Mouse (Mus musculus) T-helper 1 cell (primary cell): ENCODE data around the gene Rbm38.

Experiments
- in situ Hi-C: fragments of 300-600 bp; cut with MboI, MseI; formaldehyde crosslinking; loops from one replicate; pipeline ENCODE4 v1.15.1; 2025; ENCODE audit warnings: high pct_unique_total_duplicates

The Rbm38 gene

GRCm38 (mm10) chr2:173056882-173057315 lies 36.6 kb downstream of the Rbm38 start:
- in situ Hi-C loops: no loop called here

DNA sequence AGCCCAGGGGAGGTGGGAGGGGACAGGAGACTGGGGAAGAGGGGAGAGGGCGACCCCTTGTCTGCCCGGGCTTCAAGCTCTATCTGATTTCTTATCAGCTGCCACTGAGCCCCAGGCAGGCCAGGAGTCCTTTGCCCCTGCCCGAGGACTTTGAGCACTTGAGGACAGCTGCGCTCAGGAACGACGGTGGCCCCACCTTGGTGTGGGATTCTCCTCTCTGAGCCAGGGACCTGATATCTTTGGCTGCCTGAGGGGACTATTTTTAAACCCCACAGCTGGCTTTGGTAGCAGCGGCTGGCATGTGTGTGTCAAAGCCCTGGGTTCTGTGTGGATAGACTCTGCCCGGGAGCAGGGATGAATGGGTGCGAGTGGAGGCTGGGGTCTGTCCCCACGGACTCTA lies 37.3 kb downstream of the Rbm38 start:
- in situ Hi-C loops: no loop called here

DNA sequence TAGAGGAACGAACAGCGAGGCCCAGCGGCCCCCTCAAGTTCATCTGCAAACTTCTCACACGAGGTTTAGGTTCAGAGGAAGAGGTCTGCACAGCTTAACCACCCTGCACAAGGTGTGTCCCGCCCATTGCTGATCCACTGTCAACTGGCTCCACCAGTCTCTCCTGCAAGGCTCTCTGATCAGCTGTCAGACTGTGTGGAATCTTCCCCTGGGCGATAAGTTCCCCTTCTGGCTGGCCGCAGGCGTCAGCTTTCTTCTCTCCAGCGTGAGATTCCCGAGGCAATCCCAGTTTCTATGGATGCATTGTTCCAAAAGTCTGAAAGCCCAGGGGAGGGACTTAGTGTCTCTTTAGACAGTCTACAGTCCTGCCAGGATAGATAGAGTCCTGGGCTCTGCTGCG lies 38.0 kb downstream of the Rbm38 start:
- in situ Hi-C loops: no loop called here

- in situ Hi-C loops: no loop called here
These were observed 40.2 kb downstream of the Rbm38 start for GRCm38 (mm10) chr2:173060450-173060849.

GRCm38 (mm10) chr2:173061443-173062351 lies 41.4 kb downstream of the Rbm38 start:
- in situ Hi-C loops: no loop called here

DNA sequence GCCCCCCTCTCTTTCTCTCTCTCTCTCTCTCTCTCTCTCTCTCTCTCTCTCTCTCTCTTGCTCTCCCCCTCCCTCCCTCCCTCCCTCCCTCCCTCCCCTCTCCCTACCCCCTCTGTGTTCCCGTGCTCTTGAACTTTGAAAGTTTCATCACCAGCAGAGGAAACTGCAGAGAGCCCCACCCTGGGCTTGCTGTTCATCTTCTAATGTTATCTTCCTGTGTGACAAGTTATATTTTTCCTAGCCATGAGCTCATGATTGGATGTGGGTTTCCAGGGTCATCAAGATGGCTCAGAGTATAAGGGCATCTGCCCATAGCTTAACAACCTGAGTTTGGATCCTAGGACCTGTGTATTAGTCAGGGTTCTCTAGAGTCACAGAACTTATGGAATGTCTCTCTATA lies 42.9 kb downstream of the Rbm38 start:
- in situ Hi-C loops: no loop called here

GRCm38 (mm10) chr2:173064864-173065263 lies 44.6 kb downstream of the Rbm38 start:
- in situ Hi-C loops: no loop called here

GRCm38 (mm10) chr2:173072948-173073347 lies 52.6 kb downstream of the Rbm38 start:
- in situ Hi-C loops: no loop called here

DNA sequence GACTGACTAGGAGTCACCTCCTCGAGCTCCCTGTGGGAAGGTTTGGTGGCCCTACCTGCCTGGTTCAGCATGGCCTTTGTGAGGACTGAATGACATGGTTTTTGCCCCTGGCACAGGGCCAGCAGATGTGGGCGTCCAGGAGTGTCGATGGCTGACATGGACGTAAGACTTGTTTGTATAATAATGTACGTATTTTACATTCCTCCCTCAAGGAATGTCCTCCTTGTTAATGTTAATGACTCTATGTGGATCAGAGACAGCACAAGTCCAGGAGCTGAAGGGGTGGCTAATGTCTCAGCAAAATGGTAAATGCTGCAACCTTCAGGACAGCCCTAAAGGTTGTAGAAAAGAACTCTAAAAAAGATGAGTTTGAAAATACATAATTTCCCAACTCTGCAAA lies 53.4 kb downstream of the Rbm38 start:
- in situ Hi-C loops: no loop called here

DNA sequence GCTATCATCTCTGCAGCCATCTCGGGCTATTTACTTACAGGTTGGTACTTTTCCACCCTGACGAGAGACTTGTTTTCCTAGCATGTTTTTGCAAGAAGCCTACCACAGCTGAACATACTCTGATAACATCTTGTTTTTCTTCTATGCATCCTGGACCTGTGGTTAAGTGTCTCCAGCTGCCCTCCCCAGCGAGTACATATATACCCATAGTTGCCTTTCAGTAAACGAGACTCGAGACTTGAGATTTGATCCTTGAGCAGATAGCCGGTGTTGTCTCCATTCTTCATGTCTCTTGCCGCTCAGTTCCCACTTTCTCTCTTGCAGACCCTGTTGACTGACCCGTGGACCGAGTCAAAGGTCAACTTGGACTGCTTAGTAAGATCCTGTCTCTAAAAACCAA lies 56.6 kb downstream of the Rbm38 start:
- in situ Hi-C loops: no loop called here

GRCm38 (mm10) chr2:173079766-173080549 lies 59.7 kb downstream of the Rbm38 start:
- in situ Hi-C loops: loop anchor here (5.0 kb wide), 2 partner anchors 78 to 238 kb away; partner anchors contain the start of gene Rae1

GRCm38 (mm10) chr2:173080785-173081241 lies 60.5 kb downstream of the Rbm38 start:
- in situ Hi-C loops: loop anchor here (5.0 kb wide), 2 partner anchors 79 to 239 kb away; partner anchors contain the start of gene Rae1

DNA sequence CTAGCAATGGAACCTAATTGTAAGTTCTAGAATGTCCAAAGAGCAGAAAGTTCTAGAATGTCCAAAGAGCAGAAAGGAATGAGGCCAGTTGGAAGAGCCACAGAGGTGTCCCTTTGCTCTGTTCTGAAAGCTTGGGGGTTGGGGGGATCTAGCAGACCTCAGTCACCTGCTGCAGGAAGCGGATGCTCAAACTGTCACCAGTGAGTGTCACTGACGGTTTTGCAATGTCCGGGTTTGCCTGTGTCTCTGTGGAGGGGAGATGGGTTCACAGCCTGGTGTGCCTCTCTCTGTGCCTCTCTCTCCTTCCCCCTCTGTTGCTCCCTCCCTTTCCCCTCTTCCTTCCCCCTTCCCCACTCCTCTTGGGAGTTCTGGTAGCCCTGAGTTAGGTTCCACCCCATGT lies 62.4 kb downstream of the Rbm38 start:
- in situ Hi-C loops: loop anchor here (5.0 kb wide), 2 partner anchors 80 to 240 kb away; partner anchors contain the start of gene Rae1

DNA sequence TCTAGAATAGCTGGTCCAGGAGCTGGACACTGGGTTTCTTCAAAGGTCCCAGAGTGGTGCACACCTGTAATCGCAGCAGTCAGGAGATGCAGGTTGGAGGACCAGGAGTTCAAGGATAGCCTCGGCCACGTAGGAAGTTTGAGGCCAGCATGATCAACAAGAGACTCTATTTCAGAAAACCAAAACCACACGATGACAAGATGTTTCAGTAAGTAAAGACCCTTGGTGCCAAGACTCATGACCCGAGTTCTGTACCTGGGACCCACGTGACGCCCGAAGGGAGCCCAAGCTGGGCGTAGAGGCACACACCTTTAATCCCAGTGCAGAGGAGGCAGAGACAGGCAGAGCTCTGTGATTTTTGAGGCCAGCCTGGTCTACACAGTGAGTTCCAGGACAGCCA lies 62.8 kb downstream of the Rbm38 start:
- in situ Hi-C loops: loop anchor here (5.0 kb wide), 2 partner anchors 81 to 241 kb away; partner anchors contain the start of gene Rae1

GRCm38 (mm10) chr2:173083712-173084475 lies 63.6 kb downstream of the Rbm38 start:
- in situ Hi-C loops: loop anchor here (5.0 kb wide), 2 partner anchors 82 to 242 kb away; partner anchors contain the start of gene Rae1
